Mouse (Mus musculus): Measurements from ENCODE around the gene Gp2.

- TF ChIP-seq CTCF (IDR thresholded peaks at IDR 0.05; ENCODE audit: control insufficient read depth, insufficient read depth, insufficient read length) = no peak
- TF ChIP-seq CEBPB (IDR thresholded peaks at IDR 0.05; ENCODE audit: low read depth) = no peak
- TF ChIP-seq USF1 (IDR thresholded peaks at IDR 0.05; ENCODE audit: low read depth) = no peak
These were observed 15.2 kb downstream of the Gp2 start for GRCm38 (mm10) chr7:119443849-119444248.

Data from C2C12 (cell line).